Mouse (Mus musculus) hindbrain, embryonic 10.5 days (tissue): Measurements from ENCODE around the gene Ptprg. TPM values are rescaled to one million over a fixed set of nuclear protein-coding genes. Genes with fewer than 3 reads are reported as not detected.

Experiments
- DNase-seq: peaks from one replicate; pipeline ENCODE4 v3.0.0-alpha.2; 2017; ENCODE audit warnings: low spot score
- H3K27ac ChIP-seq: fragments of 300-500 bp; sonication (generic); 2 replicates; pipeline ENCODE4 v1.5.1; 2016; ENCODE audit warnings: mild to moderate bottlenecking, moderate library complexity
- H3K27me3 ChIP-seq: fragments of 300-500 bp; sonication (generic); 2 replicates; pipeline ENCODE4 v1.6.1; 2016; ENCODE audit warnings: mild to moderate bottlenecking; ENCODE audit not compliant: poor library complexity, insufficient read depth, severe bottlenecking
- H3K36me3 ChIP-seq: fragments of 300-500 bp; sonication (generic); 2 replicates; pipeline ENCODE4 v1.6.1; 2016; ENCODE audit warnings: mild to moderate bottlenecking, moderate library complexity
- H3K4me1 ChIP-seq: fragments of 300-500 bp; sonication (generic); replicated peaks from 2 replicates; pipeline ENCODE4 v1.6.1; 2016; ENCODE audit warnings: mild to moderate bottlenecking
- H3K4me3 ChIP-seq: fragments of 300-500 bp; sonication (generic); 2 replicates; pipeline ENCODE4 v1.5.1; 2016; ENCODE audit warnings: mild to moderate bottlenecking, moderate library complexity
- H3K9me3 ChIP-seq: fragments of 300-500 bp; sonication (generic); 2 replicates; pipeline ENCODE4 v1.6.1; 2016; ENCODE audit warnings: mild to moderate bottlenecking, moderate library complexity
- WGBS: fragments of 180-500 bp; shearing (Covaris S2); methylation state at CpG from one replicate; pipeline ENCODE4 v1.1.7; 2016; 5-methylcytosine and 5-hydroxymethylcytosine counted together
- polyA plus RNA-seq: library from polyadenylated mRNA; unstranded; fragments of >200 nt; fragmentation: Nextera tagmentation; extraction: Ambion mirVana; gene quantifications from 2 replicates; pipeline ENCODE4 v1.2.1, GENCODE M21; 2016

The Ptprg gene
- polyA plus RNA-seq, 1 experiment from 2014 or later: 48.9 TPM

DNA sequence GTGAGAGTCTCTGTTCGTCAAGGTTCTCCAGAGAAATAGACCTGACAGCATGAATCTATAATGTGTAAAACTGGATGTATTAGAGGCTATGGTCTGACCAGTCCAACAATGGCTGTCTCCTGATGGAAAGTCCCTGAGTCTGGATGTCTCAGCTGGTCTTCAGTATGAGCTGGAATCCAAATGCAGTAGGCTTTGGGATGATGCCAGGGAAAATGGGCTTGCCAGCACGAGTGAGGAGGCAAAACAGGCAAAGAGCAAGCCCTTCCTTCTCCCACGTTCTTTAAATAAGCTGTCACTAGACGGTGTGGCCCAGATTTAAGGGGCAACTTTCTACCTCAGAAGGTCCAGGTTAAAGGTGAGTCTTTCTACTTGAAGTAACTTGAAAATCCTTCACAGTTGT, 609.9 kb downstream of the Ptprg start:
- H3K9me3 ChIP-seq: no peaks in the 10 kb centered on the region
- peaks cover 12% of the 10 kb centered on the region; the same call in 1 of the 2 replicates for H3K36me3 ChIP-seq
- WGBS: 90% methylated on average over 4 of the region's 4 CpGs
- H3K27me3 ChIP-seq: no peaks in the 10 kb centered on the region
- DNase-seq: no peak
- H3K4me3 ChIP-seq: no peak overlapping the region
- no peak overlapping the region for H3K27ac ChIP-seq
- H3K4me1 ChIP-seq: no peaks in the 10 kb centered on the region

DNA sequence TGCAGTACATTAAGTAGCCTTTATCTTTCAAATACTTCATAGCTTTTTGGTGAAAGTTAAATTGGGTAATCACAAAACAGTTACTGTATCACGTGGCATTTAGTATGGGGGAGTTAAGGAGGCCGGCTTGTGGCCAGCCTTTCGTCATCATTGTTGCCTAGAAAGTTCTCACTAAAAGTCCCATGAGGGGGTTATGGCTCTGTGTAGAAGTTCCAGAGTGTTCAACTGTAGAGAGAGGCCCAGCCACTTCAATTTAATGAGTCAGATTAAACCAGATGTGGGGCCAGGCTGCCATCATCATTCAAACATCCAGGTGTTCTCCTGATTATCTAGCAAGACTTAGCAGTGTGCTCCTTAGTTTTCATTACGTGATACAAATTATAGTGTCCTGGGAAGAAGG, 613.9 kb downstream of the Ptprg start:
- no peak for DNase-seq
- Histone ChIP-seq H3K4me3 (no peak overlapping the region), H3K36me3 (peaks cover 12% of the 10 kb centered on the region), H3K27ac (no peak overlapping the region), H3K9me3 (no peaks in the 10 kb centered on the region), H3K4me1 (no peaks in the 10 kb centered on the region), H3K27me3 (no peaks in the 10 kb centered on the region)
- 92% methylated on average over 4 of the region's 4 CpGs for WGBS

DNA sequence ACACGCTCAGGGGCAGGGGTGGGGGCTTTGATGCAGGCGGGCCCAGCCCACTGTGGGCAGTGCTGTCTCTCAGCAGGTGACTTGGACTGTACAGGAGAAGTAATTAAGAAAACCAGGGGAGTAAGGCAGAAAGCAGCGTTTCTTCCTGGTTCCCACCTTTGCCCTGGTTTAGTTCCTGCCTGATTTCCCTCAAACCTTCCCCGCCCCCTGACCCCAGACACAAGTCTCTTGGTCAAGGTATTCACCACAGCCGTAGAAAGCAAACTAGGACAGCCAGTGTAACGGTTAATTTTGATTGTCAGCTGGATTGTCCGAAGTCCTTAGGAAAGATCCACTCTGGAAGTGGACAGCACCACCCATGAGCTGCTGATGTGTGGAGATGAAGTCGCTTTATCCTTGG, 614.3 kb downstream of the Ptprg start:
- no peak overlapping the region for H3K27ac ChIP-seq
- H3K27me3 ChIP-seq: no peaks in the 10 kb centered on the region
- H3K4me1 ChIP-seq: no peaks in the 10 kb centered on the region
- no peak for DNase-seq
- H3K4me3 ChIP-seq: no peak overlapping the region
- H3K36me3 ChIP-seq: peaks cover 12% of the 10 kb centered on the region
- 75% methylated on average over 8 of the region's 8 CpGs for WGBS
- H3K9me3 ChIP-seq: no peaks in the 10 kb centered on the region

DNA sequence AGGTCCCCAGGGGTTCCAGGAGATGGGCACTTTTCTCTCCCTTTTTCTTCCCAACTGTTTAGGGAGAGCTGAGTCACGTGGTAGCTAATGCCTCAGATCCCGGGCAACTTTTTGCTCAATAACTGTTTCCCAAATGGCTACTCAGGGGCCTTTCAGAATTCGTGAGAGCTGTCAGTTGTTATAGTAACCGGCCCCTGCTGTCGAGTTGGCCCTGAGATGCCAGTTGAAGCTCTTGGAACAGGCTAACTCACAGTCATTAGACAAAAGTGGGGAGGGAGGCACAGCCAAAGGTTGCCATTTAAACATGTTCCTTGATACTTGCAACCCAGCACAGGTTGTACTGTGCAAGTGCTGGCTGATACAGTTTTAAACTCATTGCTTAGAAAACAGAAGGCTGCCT, 624.1 kb downstream of the Ptprg start:
- no peaks in the 10 kb centered on the region for H3K9me3 ChIP-seq
- H3K4me3 ChIP-seq: no peak overlapping the region
- H3K27me3 ChIP-seq: no peaks in the 10 kb centered on the region
- no peaks in the 10 kb centered on the region for H3K36me3 ChIP-seq
- peaks cover 16% of the 10 kb centered on the region for H3K4me1 ChIP-seq
- H3K27ac ChIP-seq: no peak overlapping the region
- DNase-seq: peak; percentile 20
- WGBS: 26% methylated on average over 5 of the region's 5 CpGs

DNA sequence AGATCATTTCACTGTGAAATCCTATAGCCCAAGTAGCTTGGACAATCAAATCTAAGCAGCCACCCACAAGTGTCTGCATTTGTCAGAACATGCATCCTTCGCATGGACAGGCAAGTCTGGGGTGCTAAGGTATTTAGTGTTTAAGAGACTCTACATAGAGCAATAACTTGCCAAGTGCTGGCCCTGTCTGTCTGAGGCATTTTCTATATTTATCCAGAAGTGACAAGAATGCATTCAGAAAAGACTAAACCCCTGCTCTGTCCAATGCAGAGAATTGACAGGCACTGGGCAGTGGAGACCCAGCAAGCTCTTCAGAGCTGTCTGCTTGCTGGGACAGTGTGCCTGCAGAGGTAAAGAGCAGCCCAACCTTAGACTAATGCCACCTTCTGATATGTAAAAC, 625.3 kb downstream of the Ptprg start:
- WGBS: 90% methylated on average over 1 of the region's 1 CpGs
- H3K4me3 ChIP-seq: no peak overlapping the region
- no peaks in the 10 kb centered on the region for H3K9me3 ChIP-seq
- H3K4me1 ChIP-seq: peaks cover 16% of the 10 kb centered on the region
- DNase-seq: no peak
- no peaks in the 10 kb centered on the region for H3K27me3 ChIP-seq
- H3K36me3 ChIP-seq: no peaks in the 10 kb centered on the region
- no peak overlapping the region for H3K27ac ChIP-seq

DNA sequence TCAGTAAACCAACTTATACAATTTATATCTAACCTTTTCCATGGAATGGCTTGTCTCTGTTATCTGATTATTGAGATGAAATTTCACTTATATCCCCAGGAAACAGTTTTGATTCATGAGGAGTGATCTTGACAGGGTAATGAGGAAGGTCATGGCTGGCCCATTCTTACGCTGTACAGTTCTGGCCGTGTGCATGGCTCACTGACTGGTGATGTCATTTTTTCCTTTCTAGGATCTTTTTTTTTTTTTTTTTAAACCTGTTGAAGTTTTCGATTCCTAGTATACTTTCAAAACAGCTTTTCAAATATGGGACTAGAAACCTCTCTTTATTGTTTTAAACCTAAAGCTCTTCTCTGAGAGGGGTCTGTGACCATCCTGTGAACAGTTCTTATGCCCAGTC, 626.8 kb downstream of the Ptprg start:
- Histone ChIP-seq H3K27ac (no peak overlapping the region), H3K9me3 (no peaks in the 10 kb centered on the region), H3K36me3 (no peaks in the 10 kb centered on the region), H3K4me3 (no peak overlapping the region), H3K27me3 (no peaks in the 10 kb centered on the region), H3K4me1 (peaks cover 20% of the 10 kb centered on the region)
- DNase-seq: no peak
- WGBS: 80% methylated on average over 3 of the region's 3 CpGs

DNA sequence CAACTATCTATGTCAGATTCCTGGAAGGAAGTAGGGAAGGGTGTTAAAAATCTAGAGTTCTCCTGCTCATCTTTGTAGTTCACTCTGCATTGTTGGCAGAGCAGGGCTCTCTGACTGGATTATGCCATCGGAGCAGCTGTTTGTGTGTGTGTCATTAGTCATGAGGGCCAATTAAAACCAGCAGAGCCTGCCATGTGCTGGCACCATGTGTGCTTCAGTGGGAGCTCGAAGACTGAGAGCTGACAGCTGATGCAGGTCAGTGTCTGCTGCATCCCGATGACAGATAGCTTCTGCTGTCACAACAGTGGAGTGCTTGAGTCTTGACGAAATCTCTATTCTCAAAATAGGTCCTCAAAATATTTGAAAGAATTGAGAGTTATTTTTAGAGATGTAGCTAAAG, 631.7 kb downstream of the Ptprg start:
- Histone ChIP-seq H3K4me1 (peaks cover 31% of the 10 kb centered on the region), H3K9me3 (no peaks in the 10 kb centered on the region), H3K36me3 (no peaks in the 10 kb centered on the region), H3K4me3 (no peak overlapping the region), H3K27ac (peak overlapping the region; percentile 26; the same call in 1 of the 2 replicates), H3K27me3 (no peaks in the 10 kb centered on the region)
- DNase-seq: no peak
- WGBS: 80% methylated on average over 4 of the region's 4 CpGs

DNA sequence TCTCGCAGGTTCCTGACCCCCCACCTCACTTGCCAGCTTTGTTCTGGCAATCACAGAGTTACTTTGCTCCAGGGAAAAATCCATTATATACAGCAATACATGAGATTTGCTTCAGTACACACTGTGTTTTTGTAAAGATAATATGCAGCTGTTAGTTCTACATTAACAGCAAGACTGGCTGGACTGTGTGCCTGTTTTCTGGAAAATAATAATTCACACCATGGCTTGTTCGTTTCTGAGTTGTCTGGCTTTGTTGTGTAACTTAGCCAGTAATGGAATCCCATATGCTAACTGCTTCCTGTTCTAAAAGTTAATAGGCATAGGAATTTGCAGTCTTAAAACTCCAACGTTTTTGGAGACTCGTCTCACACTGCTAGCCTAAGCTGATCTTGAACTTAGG, 635.0 kb downstream of the Ptprg start:
- Histone ChIP-seq H3K9me3 (no peaks in the 10 kb centered on the region), H3K27ac (peak overlapping the region; percentile 87; the same call in 1 of the 2 replicates), H3K36me3 (no peaks in the 10 kb centered on the region), H3K4me1 (peaks cover 41% of the 10 kb centered on the region), H3K27me3 (no peaks in the 10 kb centered on the region), H3K4me3 (no peak overlapping the region)
- no peak for DNase-seq
- 65% methylated on average over 4 of the region's 4 CpGs for WGBS

DNA sequence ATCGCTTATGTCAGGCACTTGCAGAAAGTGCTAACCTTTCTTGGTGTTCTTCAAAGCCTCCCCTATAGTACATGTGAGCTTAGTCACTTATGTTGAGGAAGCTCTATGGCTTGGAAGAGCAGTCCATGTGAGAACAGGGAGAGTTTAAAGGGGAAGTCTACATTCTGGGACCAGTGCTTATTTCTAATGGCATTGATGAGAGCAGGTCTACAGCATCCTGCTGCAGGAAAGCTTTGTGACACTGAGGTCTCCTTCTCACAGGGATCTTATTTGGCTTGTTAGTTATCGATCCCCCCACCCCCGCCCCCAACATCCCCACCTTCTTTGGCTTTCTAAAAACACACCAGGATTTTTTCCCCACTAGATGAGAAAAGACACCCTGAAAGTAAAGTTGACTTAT, 635.9 kb downstream of the Ptprg start:
- no peak for DNase-seq
- peaks cover 41% of the 10 kb centered on the region for H3K4me1 ChIP-seq
- WGBS: 71% methylated on average over 3 of the region's 3 CpGs
- no peaks in the 10 kb centered on the region for H3K27me3 ChIP-seq
- H3K27ac ChIP-seq: peak overlapping the region; percentile 87
- peak overlapping the region; percentile 39; the same call in 1 of the 2 replicates for H3K4me3 ChIP-seq
- H3K9me3 ChIP-seq: no peaks in the 10 kb centered on the region
- no peaks in the 10 kb centered on the region for H3K36me3 ChIP-seq

DNA sequence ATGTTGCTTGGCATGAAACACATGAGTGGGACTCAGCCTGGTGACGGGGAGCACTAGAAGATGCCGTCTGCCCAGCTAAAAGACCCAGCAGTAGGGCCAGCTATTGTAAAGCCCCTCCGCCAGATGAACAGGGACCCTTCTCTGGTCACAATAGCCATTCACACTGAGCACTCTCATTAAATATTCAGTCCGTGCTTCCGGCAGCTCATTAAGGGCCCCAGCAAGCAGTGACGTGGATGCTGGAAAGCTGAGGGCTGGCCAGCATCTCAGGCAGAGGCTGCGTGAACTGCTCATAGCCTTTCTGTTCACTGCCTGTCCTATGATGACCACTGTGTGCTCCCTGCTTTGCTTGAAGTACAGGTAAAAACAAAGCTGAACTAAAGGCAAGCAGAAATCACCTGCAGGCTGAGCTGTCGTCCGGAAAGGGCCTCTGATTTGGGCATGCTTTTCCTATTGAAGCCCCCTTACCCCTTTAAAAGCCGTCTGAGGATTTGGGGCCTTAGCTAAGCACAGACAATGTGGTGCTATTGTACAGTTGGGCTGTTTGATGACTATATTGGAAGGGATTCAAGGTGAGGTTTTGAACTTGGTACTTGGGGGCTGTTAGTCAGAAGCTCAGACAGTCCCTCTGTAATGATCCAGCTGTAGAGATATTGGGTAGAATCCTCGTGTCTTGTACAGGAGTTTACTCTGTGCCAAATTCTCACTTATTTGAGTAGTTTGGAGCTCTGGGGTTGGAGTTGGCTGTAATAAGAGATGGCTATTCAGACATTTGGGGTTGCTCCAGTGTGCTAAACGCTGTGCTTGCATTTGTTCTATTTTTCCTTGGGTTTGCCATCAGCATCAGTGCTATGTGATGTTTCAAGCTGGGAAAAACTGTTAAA, 636.6 kb downstream of the Ptprg start:
- peak; percentile 74 for DNase-seq
- Histone ChIP-seq H3K4me3 (peak overlapping the region; percentile 39), H3K36me3 (no peaks in the 10 kb centered on the region), H3K4me1 (peaks cover 38% of the 10 kb centered on the region), H3K9me3 (no peaks in the 10 kb centered on the region), H3K27ac (peak overlapping the region; percentile 87), H3K27me3 (no peaks in the 10 kb centered on the region)
- WGBS: 29% methylated on average over 12 of the region's 12 CpGs

DNA sequence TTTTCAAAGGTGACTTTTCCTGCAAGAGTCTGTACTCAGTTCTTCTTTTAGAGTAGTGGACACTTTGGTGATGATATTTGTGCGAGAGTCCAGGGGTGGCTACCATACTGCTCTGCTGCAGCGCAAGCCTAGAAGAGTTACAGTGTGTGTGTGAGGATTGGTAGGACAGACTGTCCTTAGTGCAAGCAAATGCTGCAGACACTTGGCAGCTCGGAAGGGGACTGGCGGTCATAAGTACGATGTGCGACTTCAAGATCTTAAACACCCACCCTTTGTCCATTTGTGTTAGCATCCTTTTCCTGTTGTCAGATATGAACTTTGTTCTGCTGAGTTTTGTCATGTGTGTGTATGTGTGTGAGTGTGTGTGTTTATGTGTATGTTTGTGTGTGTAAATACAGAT, 637.7 kb downstream of the Ptprg start:
- Histone ChIP-seq H3K36me3 (no peaks in the 10 kb centered on the region), H3K27me3 (no peaks in the 10 kb centered on the region), H3K9me3 (no peaks in the 10 kb centered on the region), H3K4me3 (peak overlapping the region; percentile 39), H3K4me1 (peaks cover 37% of the 10 kb centered on the region), H3K27ac (0 out of 2 replicates have a peak overlapping the region, but pooled peaks have one; percentile 87)
- 85% methylated on average over 6 of the region's 6 CpGs for WGBS
- DNase-seq: no peak

DNA sequence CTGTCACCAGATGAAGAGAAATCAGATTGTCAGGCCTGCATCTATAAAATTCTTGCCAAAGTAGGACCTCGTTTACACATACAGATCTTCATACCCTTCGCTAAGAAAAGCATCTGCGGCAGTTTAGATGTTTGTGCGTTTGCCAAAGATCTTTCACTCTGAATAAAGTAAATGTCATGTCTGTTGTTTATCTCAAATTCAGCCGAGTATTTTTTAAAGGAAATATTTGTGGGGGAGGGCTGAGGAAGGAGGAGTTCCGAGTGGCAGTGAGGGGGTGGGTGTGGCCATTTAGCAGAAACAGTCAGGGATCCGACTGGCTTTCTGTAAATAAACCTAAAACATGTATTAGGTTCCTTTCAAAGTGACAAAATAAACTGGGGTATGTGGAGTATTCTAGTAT, 645.4 kb downstream of the Ptprg start:
- Histone ChIP-seq H3K4me1 (peaks cover 10% of the 10 kb centered on the region; the same call in 1 of the 2 replicates), H3K27me3 (no peaks in the 10 kb centered on the region), H3K27ac (no peak overlapping the region), H3K9me3 (no peaks in the 10 kb centered on the region), H3K36me3 (no peaks in the 10 kb centered on the region), H3K4me3 (no peak overlapping the region)
- DNase-seq: no peak
- 80% methylated on average over 7 of the region's 7 CpGs for WGBS
